Mouse (Mus musculus) T-cell, adult 2 months (primary cell): ENCODE measurements around the gene Snx30.

Experiments used
- DNase-seq: peaks from one replicate; pipeline ENCODE4 v3.0.0; 2022; ENCODE audit warnings: low spot score

Gene Snx30

DNA sequence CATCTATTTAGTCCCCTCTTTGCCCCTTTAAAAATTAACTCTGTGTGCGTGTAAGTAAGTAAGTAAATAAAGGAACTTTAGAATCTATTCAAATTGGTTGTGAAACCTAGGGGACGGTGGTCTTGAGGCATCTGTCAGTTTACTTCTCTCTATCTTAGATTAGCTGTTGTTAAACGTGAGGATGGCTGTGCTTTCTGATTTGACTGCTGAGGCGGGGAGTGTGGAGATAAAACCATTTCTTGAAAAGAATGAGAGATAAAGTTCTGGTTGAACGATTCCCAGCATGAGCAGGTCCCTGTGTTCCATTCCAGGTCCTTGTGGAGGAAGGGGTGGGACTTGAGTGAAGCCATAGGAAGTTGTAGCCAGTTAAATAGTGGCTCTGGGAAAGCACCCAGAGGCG is 67.6 kb downstream of the Snx30 start:
- no peak for DNase-seq

DNA sequence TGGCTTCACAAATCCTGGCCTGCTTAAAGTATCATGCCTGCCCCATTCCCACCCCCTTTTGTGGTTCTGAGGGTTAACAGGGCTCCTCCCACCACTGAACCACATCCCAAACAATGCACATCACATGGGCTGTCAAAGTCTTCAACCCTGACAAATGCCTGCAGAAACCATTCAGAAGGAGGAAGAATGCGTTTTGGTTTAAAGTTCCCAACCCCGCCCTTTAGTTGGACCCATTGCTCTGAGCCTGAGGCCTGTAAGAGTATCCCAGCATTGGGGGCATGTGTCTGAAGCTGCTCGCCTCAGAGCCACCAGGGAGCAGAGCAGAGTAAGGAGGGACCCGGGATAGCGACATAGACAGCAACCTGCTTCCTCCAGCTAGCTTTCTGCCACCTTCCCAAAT is 68.2 kb downstream of the Snx30 start:
- DNase-seq = no peak

GRCm38 (mm10) chr4:59876570-59876969 is 70.9 kb downstream of the Snx30 start:
- DNase-seq = no peak

DNA sequence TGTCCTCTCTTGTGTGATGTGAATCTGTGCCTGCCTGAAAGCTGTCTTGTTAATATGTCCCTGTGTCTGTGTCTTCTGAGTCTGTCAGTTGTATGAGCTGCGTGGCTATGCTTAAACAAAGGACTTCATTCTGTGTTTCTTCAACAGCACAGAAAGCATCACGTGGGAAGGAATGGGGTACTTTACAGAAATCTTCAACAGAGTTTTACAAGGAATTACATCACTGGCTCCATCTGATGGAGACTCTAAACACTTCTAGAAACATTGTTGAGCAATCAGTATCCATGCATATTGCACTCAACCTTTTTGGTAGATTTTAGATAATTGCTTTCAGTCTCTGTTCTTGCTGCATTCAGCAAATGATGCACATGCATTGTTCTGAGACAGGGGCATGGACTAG is 71.4 kb downstream of the Snx30 start:
- no peak for DNase-seq

GRCm38 (mm10) chr4:59878595-59878994 is 73.0 kb downstream of the Snx30 start:
- no peak for DNase-seq

- no peak for DNase-seq
These were observed 73.8 kb downstream of the Snx30 start for GRCm38 (mm10) chr4:59879444-59879843.

- no peak for DNase-seq
These were observed 75.1 kb downstream of the Snx30 start for GRCm38 (mm10) chr4:59880725-59881124.

DNA sequence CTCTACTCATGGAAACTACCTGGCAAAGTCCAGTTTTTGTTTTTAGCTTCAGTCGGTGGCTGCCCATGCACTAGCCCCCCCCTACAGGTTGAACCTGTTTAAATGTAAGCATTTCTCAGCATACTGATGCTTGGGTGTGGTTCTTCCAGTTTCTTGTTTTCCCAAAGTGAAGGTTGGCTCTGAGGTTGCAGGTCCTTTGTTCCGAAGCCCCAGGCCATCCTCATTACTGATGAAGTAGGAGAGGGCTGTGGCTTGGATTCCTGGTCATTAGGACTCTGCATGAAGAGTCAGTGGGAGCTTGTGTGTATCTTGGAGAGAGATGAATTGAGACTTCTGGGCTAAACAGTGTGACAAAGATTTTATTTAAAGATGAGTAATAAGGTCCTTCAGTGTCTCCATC is 75.6 kb downstream of the Snx30 start:
- no peak for DNase-seq

DNA sequence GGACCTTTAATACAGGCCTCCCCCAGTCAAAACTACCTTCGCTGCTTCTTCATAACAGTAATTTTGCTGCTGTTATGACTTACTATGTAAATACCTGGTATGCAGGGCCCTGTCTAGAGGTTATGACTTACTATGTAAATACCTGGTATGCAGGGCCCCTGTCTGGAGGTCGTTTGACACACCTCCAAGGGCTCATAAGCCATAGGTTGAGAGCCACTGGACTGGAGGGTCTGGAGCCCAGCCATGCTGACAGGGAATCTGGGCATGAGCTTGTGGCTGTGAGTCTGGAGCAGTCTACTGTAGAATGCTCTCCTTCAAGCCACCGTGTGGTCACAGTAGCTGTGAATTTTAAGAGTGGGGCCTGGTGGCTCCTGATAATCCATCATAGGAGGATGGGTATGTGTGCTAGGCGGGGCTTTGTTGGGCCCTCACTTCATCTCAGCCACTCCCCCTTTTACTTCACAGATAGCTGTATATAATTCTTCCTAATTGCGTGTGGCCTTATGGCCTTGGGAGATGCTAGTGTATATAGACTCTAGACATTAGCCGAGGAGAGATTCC is 78.6 kb downstream of the Snx30 start:
- DNase-seq = no peak

DNA sequence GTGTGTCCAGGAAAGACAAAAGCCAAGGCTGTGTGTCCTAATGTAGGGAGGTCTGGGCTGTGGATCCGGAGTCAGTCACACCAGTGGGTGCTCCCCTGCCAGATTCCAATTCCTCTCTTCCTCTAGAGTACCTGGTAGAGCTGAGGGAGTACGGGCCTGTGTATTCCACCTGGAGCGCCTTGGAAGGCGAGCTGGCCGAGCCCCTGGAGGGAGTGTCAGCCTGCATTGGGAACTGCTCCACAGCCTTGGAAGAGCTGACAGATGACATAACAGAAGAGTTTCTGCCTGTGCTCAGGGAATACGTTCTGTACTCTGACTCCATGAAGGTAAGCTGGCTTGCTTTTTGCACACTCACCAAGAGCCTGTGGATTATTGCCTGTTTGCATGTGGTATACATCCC is 80.6 kb downstream of the Snx30 start:
- no peak for DNase-seq

DNA sequence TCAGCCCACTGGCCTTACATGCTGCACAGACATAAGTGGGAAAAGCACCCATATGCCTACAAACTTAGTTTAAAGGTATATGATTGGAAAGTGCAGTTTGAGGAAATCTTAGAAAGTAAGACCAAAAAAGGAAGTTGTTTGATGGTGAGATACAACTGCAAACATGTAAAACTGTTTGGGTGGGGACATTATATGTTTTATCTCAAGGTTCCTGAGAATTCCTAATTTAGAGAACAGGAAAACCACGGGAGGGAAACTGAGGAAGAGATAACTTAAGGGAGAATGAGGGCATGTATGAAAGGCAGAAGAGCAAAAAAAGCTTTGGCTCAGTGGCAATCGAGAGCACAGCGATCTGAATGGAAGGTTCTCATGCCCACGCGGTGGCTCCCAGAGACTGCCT is 81.4 kb downstream of the Snx30 start:
- no peak for DNase-seq

DNA sequence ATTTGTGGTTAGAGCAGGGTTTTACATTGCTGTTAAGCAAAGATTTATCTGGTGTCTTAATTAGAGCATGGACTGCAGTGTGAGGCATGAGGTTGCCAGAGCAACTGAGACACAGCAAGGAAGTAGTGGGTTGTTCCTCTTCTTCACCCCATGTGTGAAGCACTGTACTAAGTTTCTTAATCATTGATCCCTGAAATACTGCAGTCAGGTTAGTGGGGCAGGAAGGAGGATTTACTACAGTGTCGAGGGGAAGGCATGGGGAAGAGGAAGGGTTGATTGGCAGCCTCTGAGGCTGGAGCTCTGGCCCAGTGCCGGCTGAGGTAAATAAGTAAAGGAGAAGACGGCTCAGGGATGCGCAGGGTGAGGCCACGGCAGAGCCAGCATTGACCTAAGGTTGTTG is 82.4 kb downstream of the Snx30 start:
- no peak for DNase-seq

GRCm38 (mm10) chr4:59890086-59890600 is 84.5 kb downstream of the Snx30 start:
- no peak for DNase-seq

- no peak for DNase-seq
These were observed 86.2 kb downstream of the Snx30 start for GRCm38 (mm10) chr4:59891723-59892416.

- DNase-seq = no peak
These were observed 87.1 kb downstream of the Snx30 start for GRCm38 (mm10) chr4:59892731-59893130.

DNA sequence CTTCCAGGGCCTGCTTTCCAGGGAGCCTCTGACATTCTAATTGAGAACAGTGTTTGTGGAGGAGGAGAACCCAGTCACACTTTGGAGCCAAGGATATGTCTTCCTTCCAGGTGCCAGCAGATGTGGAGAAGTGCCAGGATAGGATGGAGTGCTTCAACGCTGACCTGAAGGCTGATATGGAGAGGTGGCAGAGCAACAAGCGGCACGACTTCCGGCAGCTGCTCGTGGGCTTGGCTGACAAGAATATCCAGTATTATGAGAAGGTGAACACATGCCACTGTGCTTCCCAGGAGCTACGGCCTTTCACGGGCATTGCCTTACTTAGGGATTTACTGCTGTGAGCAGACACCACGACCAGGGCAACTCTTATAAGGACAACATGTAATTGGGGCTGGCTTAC is 88.8 kb downstream of the Snx30 start:
- no peak for DNase-seq

DNA sequence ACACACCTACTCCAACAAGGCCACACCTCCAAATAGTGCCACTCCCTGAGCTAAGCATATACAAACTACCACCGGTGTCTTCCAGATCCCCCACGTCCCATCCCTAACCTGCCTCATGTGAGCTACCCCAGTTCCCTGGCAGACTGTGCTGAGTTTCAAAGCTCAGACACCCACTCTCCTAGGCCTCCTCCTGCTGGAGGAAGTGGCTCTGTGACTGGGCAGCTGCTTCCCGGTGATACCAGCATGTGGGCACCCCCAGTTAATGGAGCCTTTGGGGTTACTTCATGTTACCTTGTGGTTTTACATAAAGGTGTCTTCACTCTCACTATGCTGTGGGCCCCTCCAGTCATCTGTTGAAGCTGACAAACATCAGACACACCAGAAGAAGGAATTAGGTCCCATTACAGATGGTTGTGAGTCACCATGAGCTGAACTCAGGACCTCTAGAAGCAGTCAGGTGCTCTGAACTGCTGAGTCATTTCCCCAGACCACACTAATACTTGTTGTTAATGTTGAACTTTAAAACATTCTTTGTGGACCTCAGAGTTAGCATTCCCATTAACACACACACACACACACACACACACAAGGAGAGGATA is 89.4 kb downstream of the Snx30 start:
- no peak for DNase-seq

- no peak for DNase-seq
These were observed 90.4 kb downstream of the Snx30 start for GRCm38 (mm10) chr4:59896000-59896399.

DNA sequence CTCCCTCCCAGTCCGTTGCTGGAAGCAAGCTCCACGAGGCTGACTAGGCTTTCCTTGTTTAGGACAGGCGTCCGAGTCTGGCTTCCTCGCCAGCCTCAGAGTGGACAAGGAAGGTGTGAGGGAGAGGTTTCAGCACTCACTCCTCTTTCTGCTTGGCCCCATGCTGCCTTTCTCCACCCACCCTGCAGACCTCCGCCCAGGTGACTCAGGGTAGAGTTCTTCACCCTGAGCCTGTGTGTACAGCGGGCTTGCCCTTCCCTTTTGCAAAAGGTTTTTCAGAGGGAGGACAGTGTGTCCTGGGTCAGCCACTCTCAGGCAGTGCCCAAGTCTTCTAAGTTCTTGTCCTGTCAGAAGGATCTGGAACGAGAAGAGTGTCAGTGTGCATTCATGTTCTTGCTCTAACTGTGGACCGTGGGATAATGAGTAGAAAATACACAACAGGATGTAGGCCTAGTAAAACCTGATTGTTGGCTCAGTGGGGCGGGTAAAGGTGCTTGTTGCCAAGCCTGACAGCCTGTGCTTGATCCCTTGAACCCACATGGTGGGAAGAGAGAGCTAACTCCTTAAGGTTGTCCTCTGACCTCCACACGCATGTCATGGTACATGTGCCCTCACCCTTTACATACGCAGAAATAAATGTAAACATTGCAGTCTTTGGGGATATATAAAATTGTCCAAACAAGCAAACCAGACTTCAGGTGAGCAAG is 92.3 kb downstream of the Snx30 start:
- DNase-seq = no peak

- no peak for DNase-seq
These were observed 92.9 kb downstream of the Snx30 start for GRCm38 (mm10) chr4:59898521-59898919.

- DNase-seq = no peak
These were observed 96.2 kb downstream of the Snx30 start for GRCm38 (mm10) chr4:59901810-59902209.

GRCm38 (mm10) chr4:59902547-59902946 is 96.9 kb downstream of the Snx30 start:
- no peak for DNase-seq

- DNase-seq = no peak
These were observed 101.5 kb downstream of the Snx30 start for GRCm38 (mm10) chr4:59907092-59907491.
